Comparison of ENCODE assay signal across 28 mouse cellular contexts in genomic region chr10:5522276-5522675, GRCm38 (mm10). TPM values are rescaled to one million over a fixed set of nuclear protein-coding genes. Genes with fewer than 3 reads are reported as not detected.
A peak's percentile ranks its signal among the peaks of the same experiment; 100 is the strongest.
DNase-seq lines count a peak whose midpoint lies in the region; ATAC-seq and TF ChIP-seq lines count a peak whose summit lies in the region.
"Had no signal": no experiment of that assay in that cellular context is flagged by ENCODE, and none has a peak within 500 bp of the region (broad histone marks: within the 10 kb centered on the region; RNA-seq: fewer than 3 reads in every experiment).

No protein-coding gene starts in this region.

- 89% methylated on average over 3 of the region's 3 CpGs for WGBS in kidney, adult 2 months

- no peak overlapping the region for H3K4me3 ChIP-seq in kidney, adult 2 months (ENCODE audit: insufficient read depth, low read depth, low read length)
- H3K4me3 ChIP-seq: embryonic facial prominence, embryonic 13.5 days; embryonic facial prominence, embryonic 15.5 days; erythroblast, embryonic 14.5 days; forebrain, embryonic 10.5 days; forebrain, embryonic 12.5 days had no signal

- no peak for TF ChIP-seq CTCF in kidney, adult 2 months (conservative IDR thresholded peaks at IDR 0.05; ENCODE audit: insufficient read depth, insufficient read length, low read depth, low read length)

- no peak for DNase-seq in frontal cortex, adult 2 months (ENCODE audit: extremely low spot score in 1 of 2, low spot score in 1 of 2)
- no peak for DNase-seq in kidney, adult 2 months
- no peak for DNase-seq in kidney, postnatal 14 days
- peak; percentile 47 for DNase-seq in 416B (ENCODE audit: low read depth)
- peak; percentile 55 for DNase-seq in brain, adult 2 months (ENCODE audit: low read depth, low spot score)
- no peak for DNase-seq in frontal cortex, postnatal 14 days (ENCODE audit: low spot score in 2 of 2)
- DNase-seq: adrenal gland, adult 8-10 months; adrenal gland, postnatal 14 days; adrenal gland, postnatal 36 days; B cell, adult 2 months; cerebellum, adult 11-12 months; cerebellum, adult 9-11 months; cerebellum, postnatal 14 days; cerebellum, postnatal 36 days; embryo, embryonic 11 days had no signal

- H3K4me1 ChIP-seq in kidney, adult 2 months (ENCODE audit: control insufficient read depth, insufficient read depth, low read length) = no peaks in the 10 kb centered on the region
- H3K4me1 ChIP-seq: embryonic facial prominence, embryonic 13.5 days; embryonic facial prominence, embryonic 15.5 days; forebrain, embryonic 10.5 days; forebrain, embryonic 12.5 days had no signal

- TF ChIP-seq POLR2A in kidney, adult 2 months (IDR thresholded peaks at IDR 0.05; ENCODE audit: low read depth, low read length) = no peak

- H3K36me3 ChIP-seq in kidney, adult 2 months (ENCODE audit: control insufficient read depth, insufficient read depth, low read length) = no peaks in the 10 kb centered on the region
- H3K36me3 ChIP-seq: embryonic facial prominence, embryonic 13.5 days; embryonic facial prominence, embryonic 15.5 days; forebrain, embryonic 10.5 days; forebrain, embryonic 12.5 days; G1E had no signal

- ATAC-seq in frontal cortex, adult (ENCODE audit: low TSS enrichment) = peak; percentile 50; the same call in 1 of the 2 replicates
- ATAC-seq: activated CD4-positive, CD25-positive, alpha-beta regulatory T cell, adult 4 months; CD4-positive, CD25-positive, alpha-beta regulatory T cell, adult 4 months; forebrain, embryonic 14.5 days; forebrain, embryonic 16.5 days; Patski had no signal

- H3K27me3 ChIP-seq in kidney, adult 2 months (replicated peaks; ENCODE audit: control insufficient read depth, insufficient read depth, low read length) = no peaks in the 10 kb centered on the region
- H3K27me3 ChIP-seq: CH12.LX; embryonic facial prominence, embryonic 13.5 days; embryonic facial prominence, embryonic 15.5 days; forebrain, embryonic 12.5 days had no signal

- peak overlapping the region; percentile 17; the same call in 1 of the 2 replicates for H3K27ac ChIP-seq in kidney, adult 2 months (ENCODE audit: insufficient read depth, low read depth, low read length)
- H3K27ac ChIP-seq: embryonic facial prominence, embryonic 13.5 days; embryonic facial prominence, embryonic 15.5 days; forebrain, embryonic 10.5 days; forebrain, embryonic 12.5 days had no signal

RNA-seq across cellular contexts. Expression of gene Syne1, which starts 29.0 kb away (rescaled TPM):
- polyA plus RNA-seq in frontal cortex, adult 2 months (2012; rRNA removed) = 152 and 163 TPM in 2 replicates
- 10.2 and 12.3 TPM in 2 replicates for polyA plus RNA-seq in kidney, adult 2 months (2012; rRNA removed)

Comparison
In these comparisons a context has a peak if more than half of its experiments do, and no peak if none do; other contexts are left out.
1. DNase-seq: peak in 416B (single experiment) and brain, adult 2 months (single experiment); none in frontal cortex, adult 2 months (0 of 2), kidney, adult 2 months (single experiment), kidney, postnatal 14 days (single experiment) and frontal cortex, postnatal 14 days (0 of 2).
2. RNA of gene Syne1, which starts 29.0 kb away (polyA plus RNA-seq): 152 to 163 TPM in frontal cortex, adult 2 months; 10.2 to 12.3 TPM in kidney, adult 2 months; every median in the first group is over 10 times any median in the second.